Mouse (Mus musculus): ENCODE results near the gene Foxd3. TPM values are rescaled to one million over a fixed set of nuclear protein-coding genes. Genes with fewer than 3 reads are reported as not detected.

Gene Foxd3
- not detected for polyA plus RNA-seq (2015; fragmentation: Illumina TruSeq; extraction: RNeasy Lipid Tissue Mini Kit (QIAGEN cat#74804); ENCODE audit: insufficient read depth, low read depth, low replicate concordance)

DNA sequence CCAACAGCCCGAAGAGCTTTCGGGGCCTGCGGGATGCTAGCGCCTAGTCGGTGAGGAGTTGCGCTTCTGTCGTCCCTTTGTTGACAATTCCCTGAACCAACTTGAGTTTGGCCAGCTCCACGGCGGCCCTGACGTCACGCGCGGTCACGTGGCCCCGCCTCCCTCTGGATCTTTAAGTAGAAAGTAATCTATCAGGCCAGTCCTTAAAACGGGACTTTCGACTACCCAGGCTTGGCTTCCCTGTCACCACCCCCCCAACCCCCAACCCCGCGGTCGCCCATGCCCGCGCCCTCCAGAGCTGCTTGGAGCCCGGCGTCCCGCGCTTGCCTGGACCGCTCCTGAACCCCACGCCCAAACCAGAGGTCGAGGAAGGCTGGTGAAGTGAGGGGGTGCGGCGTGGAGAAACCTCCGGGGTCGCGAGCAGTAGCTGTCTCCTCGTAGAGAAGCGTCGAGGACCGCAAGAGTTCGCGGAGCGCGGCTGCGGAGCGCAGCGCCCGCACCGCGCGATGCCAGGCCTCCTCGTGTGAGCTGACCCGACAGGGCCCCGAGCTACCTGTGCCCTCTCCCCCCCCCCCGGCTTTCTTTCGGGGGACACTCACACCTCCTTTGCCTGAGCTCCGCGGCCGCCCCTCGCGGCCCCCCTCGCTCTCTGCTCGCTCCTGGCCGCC lies at the start of gene Foxd3:
Gene Foxd3 (plus strand): TSS at position 363 of the 668 bp plus-strand sequence.

Other genes starting within 250 kb of the Foxd3 start
- gene Alg6, start 59.4 kb downstream of the Foxd3 start, polyA plus RNA-seq (2015; fragmentation: Illumina TruSeq; extraction: RNeasy Lipid Tissue Mini Kit (QIAGEN cat#74804); ENCODE audit: insufficient read depth, low read depth, low replicate concordance): 2.3 TPM
- gene Efcab7, start 172.9 kb downstream of the Foxd3 start, polyA plus RNA-seq (2015; fragmentation: Illumina TruSeq; extraction: RNeasy Lipid Tissue Mini Kit (QIAGEN cat#74804); ENCODE audit: insufficient read depth, low read depth, low replicate concordance): 1.2 TPM

Data from pancreas, adult 10 weeks (tissue).